Mouse (Mus musculus): ENCODE data around the gene Rplp2. TPM values are rescaled to one million over a fixed set of nuclear protein-coding genes. Genes with fewer than 3 reads are reported as not detected.
A peak's percentile ranks its signal among the peaks of the same experiment; 100 is the strongest.

Gene Rplp2
- polyA plus RNA-seq, 1 experiment from 2014 or later = 1,526 TPM

GRCm38 (mm10) chr7:141457986-141458660, 11.0 kb downstream of the Rplp2 start:
- H3K4me3 ChIP-seq (replicated peaks) = no peak overlapping the region
- H3K36me3 ChIP-seq = peaks cover 5% of the 10 kb centered on the region
- no peak for ATAC-seq
- H3K9me3 ChIP-seq = no peaks in the 10 kb centered on the region
- H3K4me2 ChIP-seq (replicated peaks) = no peak overlapping the region
- peaks cover 23% of the 10 kb centered on the region for H3K27me3 ChIP-seq (replicated peaks)
- WGBS = 77% methylated on average over 15 of the region's 15 CpGs
- no peak overlapping the region for H3K9ac ChIP-seq
- peaks cover 42% of the 10 kb centered on the region for H3K4me1 ChIP-seq (replicated peaks)
- no peak overlapping the region for H3K27ac ChIP-seq

- no peak for ATAC-seq
- H3K27me3 ChIP-seq (replicated peaks) = peaks cover 28% of the 10 kb centered on the region
- peaks cover 5% of the 10 kb centered on the region for H3K36me3 ChIP-seq
- H3K9ac ChIP-seq = no peak overlapping the region
- H3K4me1 ChIP-seq (replicated peaks) = peaks cover 42% of the 10 kb centered on the region
- WGBS = 92% methylated on average over 11 of the region's 11 CpGs
- H3K4me2 ChIP-seq (replicated peaks) = no peak overlapping the region
- no peaks in the 10 kb centered on the region for H3K9me3 ChIP-seq
- H3K4me3 ChIP-seq (replicated peaks) = no peak overlapping the region
- no peak overlapping the region for H3K27ac ChIP-seq
These were observed 11.5 kb downstream of the Rplp2 start for GRCm38 (mm10) chr7:141458661-141459060.

DNA sequence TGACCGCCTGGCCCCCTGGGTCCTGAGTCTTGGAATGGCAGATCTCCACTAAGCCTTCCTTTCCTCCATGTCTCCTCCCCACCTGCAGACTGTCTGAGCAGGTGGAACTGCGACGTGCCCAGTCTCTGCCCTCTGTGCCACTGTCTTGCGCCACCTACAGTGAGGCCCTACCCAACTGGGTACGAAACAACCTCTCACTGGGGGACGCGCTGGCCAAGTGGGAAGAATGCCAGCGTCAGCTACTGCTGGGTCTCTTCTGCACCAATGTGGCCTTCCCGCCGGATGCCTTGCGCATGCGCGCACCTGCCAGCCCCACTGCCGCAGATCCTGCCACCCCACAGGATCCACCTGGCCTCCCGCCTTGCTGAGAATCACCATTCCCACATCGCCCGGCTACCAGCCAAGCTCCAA, 12.1 kb downstream of the Rplp2 start:
- Histone ChIP-seq H3K4me3 (replicated peaks) (no peak overlapping the region), H3K9me3 (no peaks in the 10 kb centered on the region), H3K9ac (no peak overlapping the region), H3K36me3 (peaks cover 5% of the 10 kb centered on the region), H3K4me2 (replicated peaks) (no peak overlapping the region), H3K27ac (no peak overlapping the region), H3K4me1 (replicated peaks) (peaks cover 43% of the 10 kb centered on the region), H3K27me3 (replicated peaks) (peaks cover 35% of the 10 kb centered on the region)
- ATAC-seq = no peak
- WGBS = 90% methylated on average over 17 of the region's 17 CpGs

GRCm38 (mm10) chr7:141460001-141460390, 12.8 kb downstream of the Rplp2 start:
- peaks cover 5% of the 10 kb centered on the region for H3K36me3 ChIP-seq
- H3K9ac ChIP-seq = no peak overlapping the region
- H3K4me1 ChIP-seq (replicated peaks) = peaks cover 43% of the 10 kb centered on the region
- no peaks in the 10 kb centered on the region for H3K9me3 ChIP-seq
- peaks cover 41% of the 10 kb centered on the region for H3K27me3 ChIP-seq (replicated peaks)
- no peak overlapping the region for H3K4me3 ChIP-seq (replicated peaks)
- no peak overlapping the region for H3K4me2 ChIP-seq (replicated peaks)
- ATAC-seq = no peak
- peak overlapping the region; percentile 15; the same call in 1 of the 2 replicates for H3K27ac ChIP-seq
- 50% methylated on average over 5 of the region's 5 CpGs for WGBS

DNA sequence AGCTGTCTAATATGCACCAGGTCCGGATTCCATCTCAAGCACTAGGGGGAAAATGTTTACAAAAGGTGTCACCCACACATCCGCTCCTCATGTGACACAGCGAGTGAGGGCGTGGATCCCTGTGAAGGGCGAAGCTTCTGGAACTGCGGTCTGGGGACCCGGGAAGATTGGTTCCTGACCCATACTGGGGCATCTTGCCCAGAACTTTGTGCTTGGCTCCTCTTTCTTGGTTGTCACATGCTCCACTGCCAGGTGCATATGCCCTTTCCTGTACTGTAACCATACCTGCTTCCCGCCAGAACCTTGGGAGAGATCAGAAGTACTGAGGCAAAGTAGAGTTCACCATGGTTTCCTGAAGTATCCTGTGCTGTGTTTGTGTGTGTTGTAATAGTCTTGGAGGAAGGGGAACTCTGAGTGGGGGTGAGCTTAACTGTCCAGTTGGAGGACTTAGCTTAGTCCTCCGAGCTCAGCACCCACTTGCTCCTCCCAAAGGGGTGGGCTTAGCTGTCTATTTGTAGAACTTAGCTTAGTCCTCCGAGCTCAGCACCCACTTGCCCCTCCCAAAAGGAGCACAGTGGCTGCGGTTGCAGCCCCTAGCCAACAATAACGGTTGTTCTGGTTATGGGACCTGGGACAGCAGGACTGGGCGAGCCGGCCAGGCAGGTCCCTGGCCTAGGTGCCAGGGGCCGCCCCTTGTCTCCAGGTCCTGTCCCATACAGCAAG, 13.4 kb downstream of the Rplp2 start, which contains the start of gene Cracr2b:
Gene Cracr2b, plus strand, starts transcription at position 704 of the 723 bp plus-strand sequence.
- no peaks in the 10 kb centered on the region for H3K9me3 ChIP-seq
- ATAC-seq = no peak
- peaks cover 5% of the 10 kb centered on the region for H3K36me3 ChIP-seq
- H3K4me1 ChIP-seq (replicated peaks) = peaks cover 45% of the 10 kb centered on the region
- H3K9ac ChIP-seq = peak within 1 kb of the TSS; percentile 62
- H3K27ac ChIP-seq = peak within 1 kb of the TSS; percentile 56
- 53% methylated on average over 15 of the region's 15 CpGs for WGBS
- peaks cover 43% of the 10 kb centered on the region for H3K27me3 ChIP-seq (replicated peaks)
- H3K4me2 ChIP-seq (replicated peaks) = peak within 1 kb of the TSS; percentile 92
- H3K4me3 ChIP-seq (replicated peaks) = peak within 1 kb of the TSS; percentile 49

DNA sequence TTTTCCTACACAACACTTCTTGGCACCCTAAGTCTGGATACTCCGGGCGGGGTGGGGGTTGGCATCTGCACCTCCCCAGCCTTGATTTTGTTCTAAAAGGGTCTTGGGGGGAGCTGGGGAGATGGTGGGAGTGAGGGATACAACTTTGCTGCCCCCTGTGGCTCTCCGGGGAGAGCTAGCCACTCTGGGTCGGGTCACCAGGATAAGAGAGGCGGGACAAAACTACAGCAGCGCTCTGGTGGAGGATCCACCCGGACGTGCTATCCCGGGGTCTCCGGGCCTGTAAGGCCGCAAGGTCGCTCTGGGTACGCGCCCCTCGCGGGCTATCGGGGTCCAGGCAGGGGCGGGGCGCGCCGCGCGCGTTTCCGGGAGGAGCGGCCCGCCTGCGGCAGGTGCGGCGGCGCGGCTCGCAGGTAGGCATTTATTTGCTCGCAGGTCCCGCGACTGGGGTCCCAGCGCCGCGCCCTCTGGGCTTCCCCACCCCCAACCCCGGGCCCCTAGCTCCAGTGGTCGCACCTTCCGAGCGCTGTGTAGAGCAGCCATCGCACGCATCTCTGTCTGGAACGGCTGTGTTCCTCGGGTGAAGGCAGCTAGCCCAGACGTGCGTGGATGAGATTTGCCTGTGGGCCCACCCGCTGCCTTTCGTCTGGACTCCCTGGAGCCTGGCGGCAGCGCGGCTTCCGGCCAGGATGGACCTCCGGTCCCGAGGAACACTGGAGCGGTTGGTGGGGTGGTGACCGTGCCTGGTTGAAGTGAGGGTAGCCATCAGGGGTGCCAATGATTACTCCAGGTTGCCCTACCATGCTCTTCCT, 14.6 kb downstream of the Rplp2 start:
- H3K9ac ChIP-seq = peak overlapping the region; percentile 62
- peak overlapping the region; percentile 92 for H3K4me2 ChIP-seq (replicated peaks)
- peak overlapping the region; percentile 49 for H3K4me3 ChIP-seq (replicated peaks)
- H3K9me3 ChIP-seq = no peaks in the 10 kb centered on the region
- peaks cover 40% of the 10 kb centered on the region for H3K4me1 ChIP-seq (replicated peaks)
- H3K27ac ChIP-seq = peak overlapping the region; percentile 56
- ATAC-seq = peak; percentile 18
- H3K27me3 ChIP-seq (replicated peaks) = peaks cover 45% of the 10 kb centered on the region
- 2% methylated on average over 59 of the region's 59 CpGs for WGBS
- H3K36me3 ChIP-seq = peaks cover 5% of the 10 kb centered on the region

DNA sequence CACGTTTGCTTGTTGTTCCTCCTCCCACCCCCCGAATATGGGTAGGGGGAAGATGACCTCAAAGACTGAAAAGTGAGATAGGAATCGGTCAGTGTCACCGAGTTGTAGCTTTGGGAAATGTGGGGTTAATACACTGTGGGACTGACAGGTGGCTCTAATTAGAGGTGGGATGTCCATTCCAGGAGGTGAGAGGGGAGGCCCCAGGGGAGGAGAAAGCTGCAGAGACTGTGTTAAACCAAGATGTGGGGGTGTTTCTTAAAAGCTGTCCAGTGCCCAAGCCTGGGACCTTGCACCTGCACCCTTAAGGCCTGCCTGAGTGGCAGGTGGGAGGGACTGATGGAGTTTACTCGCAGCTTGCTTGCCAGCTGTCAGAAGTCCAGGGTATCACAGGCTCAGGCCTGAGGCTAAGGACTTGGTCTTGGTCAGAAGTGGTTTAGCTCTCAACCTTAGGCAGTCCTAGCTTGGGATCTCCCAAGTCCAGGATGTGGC, 15.2 kb downstream of the Rplp2 start:
- H3K9ac ChIP-seq = peak overlapping the region; percentile 62
- peaks cover 47% of the 10 kb centered on the region for H3K27me3 ChIP-seq (replicated peaks)
- H3K36me3 ChIP-seq = peaks cover 5% of the 10 kb centered on the region
- WGBS = 16% methylated on average over 5 of the region's 5 CpGs
- peak overlapping the region; percentile 49 for H3K4me3 ChIP-seq (replicated peaks)
- H3K27ac ChIP-seq = peak overlapping the region; percentile 56; the same call in 1 of the 2 replicates
- peaks cover 44% of the 10 kb centered on the region for H3K4me1 ChIP-seq (replicated peaks)
- no peak for ATAC-seq
- no peaks in the 10 kb centered on the region for H3K9me3 ChIP-seq
- H3K4me2 ChIP-seq (replicated peaks) = peak overlapping the region; percentile 92

- 44% methylated on average over 12 of the region's 12 CpGs for WGBS
- H3K9me3 ChIP-seq = no peaks in the 10 kb centered on the region
- H3K4me2 ChIP-seq (replicated peaks) = peak overlapping the region; percentile 52
- peaks cover 47% of the 10 kb centered on the region for H3K27me3 ChIP-seq (replicated peaks)
- ATAC-seq = no peak
- no peak overlapping the region for H3K27ac ChIP-seq
- peak overlapping the region; percentile 5; the same call in 1 of the 2 replicates for H3K9ac ChIP-seq
- peaks cover 5% of the 10 kb centered on the region for H3K36me3 ChIP-seq
- peaks cover 53% of the 10 kb centered on the region for H3K4me1 ChIP-seq (replicated peaks)
- 0 out of 2 replicates have a peak overlapping the region, but pooled peaks have one; percentile 11 for H3K4me3 ChIP-seq (replicated peaks)
These were observed 16.8 kb downstream of the Rplp2 start for GRCm38 (mm10) chr7:141463824-141464602.

- H3K27me3 ChIP-seq (replicated peaks) = peaks cover 47% of the 10 kb centered on the region
- peak overlapping the region; percentile 27; the same call in 1 of the 2 replicates for H3K9ac ChIP-seq
- H3K4me1 ChIP-seq (replicated peaks) = peaks cover 60% of the 10 kb centered on the region
These were observed 17.5 kb downstream of the Rplp2 start for GRCm38 (mm10) chr7:141464603-141465201.

DNA sequence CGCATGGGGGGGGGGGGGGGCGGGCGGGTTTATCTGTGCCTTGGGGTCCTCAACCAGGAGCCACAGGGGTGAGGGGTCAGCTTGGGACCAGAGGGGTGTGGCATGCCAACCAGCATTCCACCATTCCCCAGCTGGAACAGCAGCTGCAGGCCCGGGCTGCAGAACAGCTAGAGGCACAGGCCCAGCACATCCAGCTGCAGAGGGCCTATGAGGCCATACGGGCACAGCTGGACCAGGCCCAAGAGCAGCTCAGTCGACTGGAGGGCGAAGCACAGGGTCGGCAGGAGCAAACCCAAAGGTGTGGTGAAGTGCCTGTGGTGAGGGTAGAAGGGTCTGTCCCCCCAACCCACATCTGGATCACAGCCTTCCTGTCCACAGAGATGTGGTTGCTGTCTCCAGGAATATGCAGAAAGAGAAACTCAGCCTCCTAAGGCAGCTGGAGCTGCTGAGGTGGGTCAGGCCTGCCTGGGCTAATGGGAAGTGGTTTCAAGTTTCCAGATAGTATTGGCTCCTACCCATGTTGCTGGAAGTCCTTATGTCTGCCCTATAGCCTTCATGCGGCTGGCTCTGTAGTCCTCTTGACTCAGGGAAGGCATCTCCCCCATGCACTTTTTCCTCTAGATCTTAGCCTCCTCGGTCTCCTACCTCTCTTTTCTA, 18.3 kb downstream of the Rplp2 start:
- no peak overlapping the region for H3K4me2 ChIP-seq (replicated peaks)
- H3K9ac ChIP-seq = peak overlapping the region; percentile 21; the same call in 1 of the 2 replicates
- no peak overlapping the region for H3K27ac ChIP-seq
- H3K4me3 ChIP-seq (replicated peaks) = no peak overlapping the region
- H3K27me3 ChIP-seq (replicated peaks) = peaks cover 47% of the 10 kb centered on the region
- H3K9me3 ChIP-seq = no peaks in the 10 kb centered on the region
- peaks cover 58% of the 10 kb centered on the region for H3K4me1 ChIP-seq (replicated peaks)
- ATAC-seq = no peak
- WGBS = 34% methylated on average over 10 of the region's 10 CpGs
- H3K36me3 ChIP-seq = peaks cover 8% of the 10 kb centered on the region

More at GRCm38 (mm10) chr7:141464603-141465201, 17.5 kb downstream of the Rplp2 start:
- ATAC-seq = no peak
- H3K4me2 ChIP-seq (replicated peaks) = peak overlapping the region; percentile 52
- no peaks in the 10 kb centered on the region for H3K9me3 ChIP-seq
- 11% methylated on average over 38 of the region's 38 CpGs for WGBS
- H3K27ac ChIP-seq = no peak overlapping the region
- H3K36me3 ChIP-seq = 0 out of 2 replicates have a peak, but pooled peaks cover under 1% of the 10 kb centered on the region
- peak overlapping the region; percentile 11; the same call in 1 of the 2 replicates for H3K4me3 ChIP-seq (replicated peaks)
